Mouse (Mus musculus) megakaryocyte progenitor cell, adult 5-6 weeks (primary cell): Measurements from ENCODE around the gene Ruvbl2. TPM values are rescaled to one million over a fixed set of nuclear protein-coding genes. Genes with fewer than 3 reads are reported as not detected.

Experiments used
- ATAC-seq: replicated peaks from 2 replicates; pipeline ENCODE4 v1.8.0; 2016; ENCODE audit warnings: mild to moderate bottlenecking, moderate TSS enrichment, inconsistent platforms; ENCODE audit not compliant: poor library complexity
- total RNA-seq, 2 experiments: library from RNA; stranded (forward) in 1 of 2; stranded (reverse) in 1 of 2; fragments of 157-497, 149-512 nt in 1 of 2; fragments of 200-1000 nt in 1 of 2; gene quantifications; 2 replicates each; pipeline versions ENCODE4 v1.2.3 to v1.2.4; 2015 to 2017

Ruvbl2 gene
- total RNA-seq, 2 experiments from 2014 or later: 170 to 205 TPM

GRCm38 (mm10) chr7:45434203-45435015 is 3.5 kb downstream of the Ruvbl2 start, which contains the start of gene Gys1:
Gys1 (plus strand) TSS chr7:45434844.
- ATAC-seq: peak; percentile 88

DNA sequence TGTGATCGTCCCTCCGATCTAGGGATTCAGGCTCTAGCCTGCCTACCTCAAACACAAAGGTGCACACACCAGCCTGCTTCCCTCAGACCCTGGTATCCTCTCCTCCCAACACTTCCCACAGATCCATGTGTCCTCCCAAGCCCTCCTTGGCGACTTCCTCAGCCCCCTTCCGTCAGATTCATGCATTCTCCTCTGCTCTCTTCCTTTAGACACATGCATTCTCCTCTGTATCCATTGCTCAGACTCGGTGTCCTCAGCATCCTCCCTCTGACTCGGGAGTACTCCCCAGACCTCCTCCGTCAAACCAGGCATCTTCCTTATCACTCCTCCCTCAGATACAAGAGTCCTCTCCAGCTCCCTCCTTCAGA is 4.1 kb downstream of the Ruvbl2 start:
- ATAC-seq: no peak

DNA sequence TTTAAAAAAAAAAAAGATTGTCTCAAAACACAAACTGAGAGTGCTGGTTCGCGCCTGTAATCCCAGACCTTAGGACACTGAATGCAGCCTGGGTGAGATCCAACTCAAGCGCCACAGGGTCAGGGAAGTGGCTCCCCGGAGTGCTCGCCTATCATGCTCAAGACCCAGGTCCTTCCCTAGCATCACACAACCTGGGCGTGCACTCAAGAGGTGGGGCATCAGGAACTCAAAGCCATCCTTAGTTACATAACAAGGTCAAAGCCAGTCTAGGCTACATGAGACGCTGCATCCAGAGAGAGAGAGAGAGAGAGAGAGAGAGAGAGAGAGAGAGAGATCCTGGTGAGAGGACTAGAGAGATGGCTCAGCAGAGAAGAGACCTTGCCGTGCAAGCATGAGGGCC is 11.3 kb downstream of the Ruvbl2 start:
- no peak for ATAC-seq

DNA sequence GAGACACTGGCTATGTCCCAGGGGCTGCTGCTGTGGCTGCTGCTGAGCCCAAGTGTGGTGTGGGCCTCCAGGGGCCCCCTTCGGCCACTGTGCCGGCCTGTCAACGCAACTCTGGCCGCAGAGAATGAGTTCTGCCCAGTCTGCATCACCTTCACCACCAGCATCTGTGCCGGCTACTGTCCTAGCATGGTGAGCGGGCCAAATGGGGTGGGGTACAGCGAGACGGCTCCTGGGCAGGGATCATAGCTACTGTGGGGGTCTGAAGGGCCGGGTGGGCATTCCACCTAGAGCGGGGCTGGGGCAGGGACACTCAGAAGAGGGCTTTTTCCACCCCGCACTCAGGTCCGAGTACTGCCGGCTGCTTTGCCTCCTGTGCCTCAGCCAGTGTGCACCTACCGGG is 16.7 kb downstream of the Ruvbl2 start:
- no peak for ATAC-seq

DNA sequence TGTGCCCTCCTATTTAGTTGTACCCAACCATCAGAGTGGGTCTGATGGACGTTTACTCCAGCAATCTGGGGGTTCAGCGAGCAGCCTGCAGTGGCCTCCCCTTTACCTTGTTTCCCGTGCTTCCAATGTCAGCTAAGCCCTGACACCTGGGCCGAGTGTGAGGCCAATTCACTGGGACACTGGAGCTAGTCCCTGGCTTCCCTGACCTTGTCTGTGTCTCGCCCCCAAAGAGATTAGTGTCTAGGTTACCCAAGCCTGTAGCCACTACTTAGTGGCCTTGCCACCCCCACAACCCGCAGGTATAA is 17.3 kb downstream of the Ruvbl2 start, which contains the start of gene Lhb:
Gene Lhb, plus strand, starts transcription at position 206 of the 305 bp plus-strand sequence.
- no peak for ATAC-seq

DNA sequence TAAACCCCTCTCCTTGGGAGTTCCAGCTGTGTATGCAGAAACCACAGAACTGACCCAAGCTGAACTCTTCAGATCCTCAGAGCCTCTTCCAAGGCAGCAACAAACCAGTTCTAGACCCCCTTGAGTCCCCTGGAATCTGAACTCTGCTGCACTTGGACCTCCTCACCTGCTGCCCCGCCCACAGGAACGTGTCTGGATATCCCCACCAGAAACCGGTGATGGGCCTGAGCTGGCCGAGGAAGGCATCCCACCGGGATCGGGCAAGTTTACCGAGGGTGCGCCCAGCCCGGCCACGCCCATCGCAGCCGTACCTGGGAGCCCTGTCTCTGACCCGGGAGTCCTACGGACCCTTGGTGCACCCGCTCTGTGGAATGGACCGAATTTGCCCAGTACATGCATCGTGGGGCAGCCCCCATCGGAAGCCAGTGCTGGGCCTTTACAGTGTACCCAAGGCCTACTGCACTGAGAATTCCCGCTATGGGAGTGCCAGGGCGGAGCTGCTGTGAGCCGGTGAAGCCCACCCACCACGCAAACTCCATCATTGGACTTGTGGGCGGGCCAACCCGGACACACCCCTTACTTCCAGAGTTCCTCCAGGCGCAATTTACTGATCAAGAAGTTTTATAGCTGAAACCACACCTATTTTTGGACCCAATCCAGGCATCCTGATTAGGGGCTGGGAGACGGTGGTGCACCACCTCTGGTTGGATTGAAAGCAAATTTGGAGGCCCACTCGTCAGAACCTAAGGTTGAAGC is 17.9 kb downstream of the Ruvbl2 start:
- no peak for ATAC-seq

DNA sequence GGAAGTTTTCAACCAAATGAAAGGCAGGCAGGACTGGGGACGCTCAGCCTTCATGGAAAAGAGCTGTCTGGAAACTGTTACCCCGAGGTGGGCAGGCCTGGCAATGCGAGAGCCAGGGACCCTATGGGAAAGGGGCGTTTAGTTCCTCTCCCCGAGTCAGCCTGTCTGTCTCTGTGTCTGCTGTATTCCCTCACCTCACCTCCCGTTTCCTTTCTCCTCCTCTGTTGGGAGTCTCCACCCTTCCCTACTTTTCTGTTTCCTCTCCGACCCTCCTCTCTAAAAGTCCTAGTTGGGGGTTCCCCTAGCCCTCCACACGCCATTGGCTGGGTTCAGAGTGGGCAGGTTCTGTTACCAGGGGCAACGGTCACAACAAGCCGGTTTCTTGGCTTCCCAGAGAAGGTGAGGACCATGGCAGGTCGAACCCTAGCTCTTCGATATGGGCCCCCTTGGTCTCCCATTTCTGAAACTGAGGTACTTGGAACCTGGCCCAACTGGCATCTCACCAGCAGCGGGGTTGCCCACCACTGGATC is 19.9 kb downstream of the Ruvbl2 start:
- no peak for ATAC-seq

- no peak for ATAC-seq
These were observed 22.3 kb downstream of the Ruvbl2 start for GRCm38 (mm10) chr7:45415636-45416035.

DNA sequence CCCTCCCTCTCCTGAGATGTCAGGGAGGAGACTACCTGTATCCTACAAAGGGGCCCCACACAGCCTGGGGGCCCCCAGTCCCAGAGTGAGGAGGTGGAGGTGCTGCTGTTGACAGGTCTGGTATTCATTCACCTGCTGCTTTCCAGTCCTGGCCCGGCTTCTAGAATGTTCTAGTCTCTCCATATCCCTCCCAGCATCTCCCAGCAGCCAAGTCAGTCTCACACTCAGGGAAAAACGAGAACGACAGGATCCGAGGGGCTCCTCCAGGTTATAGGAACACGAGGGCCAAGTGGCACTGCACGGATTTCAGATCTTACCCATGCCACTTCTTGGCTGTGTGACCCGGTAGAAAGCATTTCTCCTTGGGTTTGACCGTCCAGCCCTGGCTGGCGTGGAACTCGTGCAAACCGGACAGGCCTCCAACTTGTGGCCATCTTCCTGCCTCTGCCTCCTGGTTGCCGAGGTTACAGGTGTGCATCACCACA is 23.1 kb downstream of the Ruvbl2 start:
- ATAC-seq: no peak

DNA sequence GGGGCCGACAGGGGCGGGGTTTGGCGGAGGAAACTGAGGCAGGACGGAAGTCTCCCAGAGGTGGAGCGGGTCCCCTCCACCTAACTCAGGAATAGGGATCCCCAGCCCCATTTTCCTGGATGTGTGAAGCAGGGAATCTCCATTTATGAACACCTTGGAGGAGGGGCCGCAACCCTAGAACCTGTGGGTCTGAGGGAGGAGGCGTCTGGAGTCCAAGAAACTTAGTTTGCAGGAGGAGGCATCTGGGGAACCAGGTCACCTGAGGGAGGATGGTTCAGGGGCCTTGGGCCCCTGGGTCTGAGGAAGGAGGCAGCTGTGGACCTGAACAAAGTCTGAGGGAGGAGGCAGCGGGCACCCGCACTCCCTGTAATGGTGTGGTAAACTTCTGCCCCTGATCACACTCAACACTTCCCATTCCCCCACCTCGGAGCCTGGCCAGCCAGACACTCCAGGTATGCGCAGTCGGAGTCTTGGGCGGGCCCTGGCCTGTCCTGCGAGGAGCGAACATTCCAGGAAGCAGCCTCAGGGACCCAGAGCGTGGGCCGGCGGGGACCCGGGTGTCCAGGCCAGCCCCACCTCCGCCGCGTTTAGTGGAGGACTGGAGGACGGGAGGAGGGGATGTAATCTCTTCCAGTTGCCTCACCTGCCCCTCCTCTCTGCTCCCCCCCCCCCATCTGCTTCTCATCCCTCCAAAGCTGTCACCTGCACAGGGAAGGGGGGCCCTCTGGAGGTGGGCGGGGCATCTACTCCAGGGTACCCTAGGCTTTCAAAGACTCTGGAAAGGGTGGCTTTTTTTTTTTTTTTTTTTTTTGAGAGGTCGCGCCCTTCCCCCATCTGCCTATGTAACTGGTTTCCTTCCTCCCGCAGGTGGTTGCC is 23.8 kb downstream of the Ruvbl2 start:
- ATAC-seq: no peak

DNA sequence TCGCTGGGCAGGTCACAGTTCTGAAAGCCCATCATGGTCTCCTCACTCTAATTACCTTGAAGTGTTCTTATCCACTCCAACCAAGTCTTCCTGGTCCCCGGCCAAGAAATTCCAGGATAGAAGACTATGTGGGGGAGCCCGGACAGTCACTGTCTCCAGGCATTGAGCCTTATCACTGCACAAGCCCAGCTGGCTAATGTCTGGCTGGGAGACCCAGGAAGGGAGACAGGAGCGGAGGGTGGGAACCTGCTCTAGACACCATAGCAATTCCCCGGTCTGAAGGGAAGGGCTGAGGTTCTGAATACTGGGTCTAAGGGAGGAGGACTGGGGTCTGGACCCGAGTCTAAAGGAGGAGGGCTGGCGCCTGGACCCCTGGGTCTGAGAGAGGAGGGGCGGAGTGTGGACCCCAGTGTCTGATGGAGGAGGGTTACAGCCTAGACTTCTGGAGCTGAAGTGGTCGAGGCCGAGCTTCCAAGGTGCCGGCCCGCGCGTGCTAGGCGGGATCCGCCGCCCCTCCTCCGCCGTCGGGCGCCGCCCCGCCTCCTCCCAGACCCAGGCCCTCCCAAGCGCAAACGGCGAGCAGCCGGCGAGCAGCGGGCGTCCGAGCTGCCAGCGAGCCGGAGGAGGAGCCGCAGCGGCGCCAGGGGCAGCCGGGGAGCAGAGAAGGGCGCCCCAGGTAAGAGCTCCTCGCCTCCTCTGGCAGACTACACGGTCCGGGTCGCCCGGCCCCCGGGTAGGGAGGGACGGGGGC is 24.6 kb downstream of the Ruvbl2 start, which contains the start of gene Ntf5:
Gene Ntf5, plus strand, starts transcription at position 583 of the 751 bp plus-strand sequence.
- ATAC-seq: no peak

DNA sequence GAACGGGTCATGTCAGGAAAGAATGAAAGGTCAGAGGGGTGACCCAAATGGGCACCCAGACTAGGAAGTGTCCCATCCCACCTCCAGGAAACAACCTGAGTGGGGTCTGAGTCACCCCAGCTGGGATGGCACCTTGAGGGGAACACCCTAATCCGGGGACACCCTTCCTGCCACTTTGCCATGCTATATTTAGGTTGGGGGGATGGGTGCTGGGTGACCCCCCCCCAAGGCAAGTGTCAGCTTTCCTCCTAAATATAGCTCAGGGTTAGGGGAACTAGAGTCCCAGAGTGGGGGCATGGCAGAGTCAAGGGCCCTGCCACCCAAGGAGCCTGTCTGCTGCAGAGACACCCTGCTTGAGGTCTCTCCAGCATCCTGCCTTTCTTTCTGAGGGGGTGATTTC is 25.5 kb downstream of the Ruvbl2 start:
- no peak for ATAC-seq

DNA sequence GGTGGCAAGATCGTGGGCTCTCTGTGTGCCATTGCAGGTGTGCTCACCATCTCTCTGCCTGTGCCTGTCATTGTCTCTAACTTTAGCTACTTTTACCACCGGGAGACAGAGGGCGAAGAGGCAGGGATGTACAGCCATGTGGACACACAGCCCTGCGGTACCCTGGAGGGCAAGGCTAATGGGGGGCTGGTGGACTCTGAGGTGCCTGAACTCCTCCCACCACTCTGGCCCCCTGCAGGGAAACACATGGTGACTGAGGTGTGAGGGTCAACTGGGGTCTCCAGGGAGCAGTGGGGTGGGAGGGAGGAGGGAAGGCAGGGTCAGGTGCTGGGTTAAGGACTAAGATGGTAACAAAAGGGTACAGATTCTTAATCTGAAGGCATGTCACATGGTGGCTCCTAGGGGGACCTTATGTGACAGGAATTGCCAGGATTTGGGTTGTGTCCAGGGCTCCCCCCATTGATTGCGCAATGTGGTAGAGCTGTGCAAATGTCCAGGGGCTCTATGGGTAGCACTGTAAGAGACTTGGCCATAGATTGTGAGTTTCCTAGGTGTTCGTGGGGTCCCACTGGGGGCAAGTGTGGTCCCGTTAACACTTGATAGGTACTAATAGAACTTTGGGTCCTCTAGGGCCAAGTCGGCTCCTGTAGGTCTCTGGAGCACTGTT is 28.3 kb downstream of the Ruvbl2 start:
- ATAC-seq: no peak

- no peak for ATAC-seq
These were observed 28.9 kb downstream of the Ruvbl2 start for GRCm38 (mm10) chr7:45408949-45409348.

DNA sequence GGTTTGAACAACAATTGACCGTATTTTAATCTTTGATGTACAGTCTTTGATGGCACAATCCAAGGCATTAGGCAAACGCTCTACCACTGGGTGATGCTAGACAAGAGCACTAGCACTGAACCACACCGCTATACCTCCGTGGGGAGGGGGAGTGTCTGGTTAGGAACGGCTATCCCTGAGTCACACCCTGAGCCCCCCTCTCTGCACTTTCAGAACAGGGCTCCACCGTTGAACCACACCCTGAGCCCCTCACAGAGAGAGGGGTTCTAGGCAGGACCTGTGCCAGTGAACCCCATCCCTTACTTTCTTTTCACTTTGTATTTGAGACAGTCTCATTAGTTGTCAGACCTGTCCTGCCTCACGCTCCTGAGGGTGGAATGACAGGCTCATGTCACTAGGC is 29.5 kb downstream of the Ruvbl2 start:
- no peak for ATAC-seq

GRCm38 (mm10) chr7:45407836-45408235 is 30.1 kb downstream of the Ruvbl2 start:
- no peak for ATAC-seq

DNA sequence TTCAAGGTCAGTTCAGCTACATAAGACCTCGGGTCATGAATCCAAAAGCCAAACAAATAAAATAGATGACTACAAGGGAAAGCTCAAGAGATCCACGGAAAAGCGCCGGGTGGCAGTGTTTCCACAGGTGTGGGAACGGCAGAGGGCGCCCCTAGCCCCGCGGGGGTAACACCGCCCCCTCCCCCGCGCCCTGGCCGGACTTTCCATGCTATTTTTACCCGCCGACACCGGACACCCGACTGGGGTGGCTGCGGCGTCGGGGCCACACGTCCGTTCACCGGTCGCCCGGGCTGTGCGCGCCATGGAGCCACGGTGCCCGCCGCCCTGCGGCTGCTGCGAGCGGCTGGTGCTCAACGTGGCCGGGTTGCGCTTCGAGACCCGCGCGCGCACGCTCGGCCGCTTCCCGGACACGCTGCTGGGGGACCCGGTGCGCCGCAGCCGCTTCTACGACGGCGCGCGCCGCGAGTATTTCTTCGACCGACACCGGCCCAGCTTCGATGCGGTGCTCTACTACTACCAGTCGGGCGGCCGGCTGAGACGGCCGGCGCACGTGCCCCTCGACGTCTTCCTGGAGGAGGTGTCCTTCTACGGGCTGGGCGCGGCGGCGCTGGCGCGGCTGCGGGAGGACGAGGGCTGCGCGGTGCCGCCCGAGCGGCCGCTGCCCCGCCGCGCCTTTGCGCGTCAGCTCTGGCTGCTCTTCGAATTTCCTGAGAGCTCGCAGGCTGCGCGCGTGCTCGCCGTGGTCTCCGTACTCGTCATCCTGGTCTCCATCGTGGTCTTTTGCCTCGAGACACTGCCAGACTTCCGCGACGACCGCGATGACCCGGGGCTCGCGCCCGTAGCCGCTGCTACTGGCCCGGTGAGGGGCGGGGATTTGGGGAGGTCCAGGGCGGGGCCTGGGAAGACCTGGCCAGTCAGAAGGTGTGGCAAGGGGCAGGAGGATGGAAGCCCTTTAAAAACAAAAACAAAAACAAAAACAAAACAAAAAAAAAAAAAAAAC is 31.4 kb downstream of the Ruvbl2 start:
- no peak for ATAC-seq
